Mouse (Mus musculus): ENCODE data around the gene Nudcd2. TPM values are rescaled to one million over a fixed set of nuclear protein-coding genes. Genes with fewer than 3 reads are reported as not detected.

Gene Nudcd2
- total RNA-seq, 2 experiments from 2014 or later = 28.7 to 34.3 TPM

DNA sequence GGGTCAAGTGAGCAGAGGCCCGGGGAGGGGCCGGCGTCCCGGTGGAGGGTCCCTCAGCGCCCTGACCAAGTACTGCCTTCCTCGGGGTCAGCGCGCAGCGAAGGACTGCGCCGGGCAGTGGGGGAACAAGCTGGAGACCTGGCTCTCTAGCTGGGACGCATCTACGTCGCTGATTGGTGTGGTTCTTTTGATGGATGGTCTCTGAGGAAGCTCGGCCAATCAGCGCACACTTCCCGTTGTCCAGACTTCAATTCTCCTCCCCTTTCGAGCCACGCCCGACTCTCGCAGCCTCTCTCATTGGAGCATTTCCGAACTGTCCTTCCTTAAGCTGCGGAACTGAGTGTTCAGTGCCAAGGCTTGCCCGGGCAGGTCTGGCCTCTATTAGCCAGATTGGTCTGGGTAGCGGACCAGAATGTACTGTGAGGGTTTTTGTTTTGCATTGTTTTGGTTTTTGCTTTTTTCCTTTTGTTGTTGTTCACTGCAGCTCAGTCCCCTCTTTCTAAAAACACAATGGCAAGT, 21.7 kb downstream of the Nudcd2 start, which contains the start of gene Ccng1:
TSS of gene Ccng1 (minus strand) at position 203 of the 519 bp plus-strand sequence.
- peak; percentile 93 to 96 for DNase-seq

DNA sequence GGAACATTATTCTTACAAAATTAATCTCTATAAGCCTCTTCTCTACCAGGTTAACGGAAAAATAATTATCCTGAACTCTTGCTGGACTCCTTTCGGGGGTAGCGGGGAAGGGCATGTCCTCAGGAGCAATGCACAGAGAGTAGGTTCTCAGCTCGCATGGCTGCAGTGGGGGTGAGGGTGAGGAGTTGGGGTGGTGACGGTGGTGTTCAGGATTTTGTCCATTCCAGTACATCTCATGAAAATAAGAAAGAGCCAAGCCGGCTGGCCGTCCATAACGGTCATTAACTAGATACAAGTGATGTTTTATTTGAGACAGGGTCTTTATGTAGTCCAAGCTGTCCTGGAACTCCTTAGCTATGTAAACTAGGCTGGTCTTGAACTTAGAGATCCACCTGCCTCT, 22.5 kb downstream of the Nudcd2 start:
- no peak for DNase-seq

DNA sequence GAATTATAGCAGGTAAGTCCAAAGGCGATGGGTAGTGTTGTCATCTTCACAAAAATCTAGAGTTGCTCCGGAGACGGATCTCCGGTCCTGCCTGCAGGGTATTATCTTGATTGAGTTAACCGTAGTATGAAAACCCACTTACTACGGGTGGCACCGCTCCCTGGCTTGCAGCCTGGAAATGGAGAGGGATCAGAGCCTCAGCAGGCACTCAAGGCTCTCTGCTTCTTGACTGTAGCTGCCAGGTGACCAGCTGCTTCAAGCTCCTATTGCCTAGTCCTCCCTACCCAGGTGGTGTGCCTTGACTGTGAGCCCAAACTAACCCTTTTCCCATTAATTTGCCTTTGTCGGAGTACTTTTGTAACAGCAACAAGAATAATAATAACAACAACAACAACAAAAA, 26.4 kb downstream of the Nudcd2 start:
- DNase-seq = no peak

DNA sequence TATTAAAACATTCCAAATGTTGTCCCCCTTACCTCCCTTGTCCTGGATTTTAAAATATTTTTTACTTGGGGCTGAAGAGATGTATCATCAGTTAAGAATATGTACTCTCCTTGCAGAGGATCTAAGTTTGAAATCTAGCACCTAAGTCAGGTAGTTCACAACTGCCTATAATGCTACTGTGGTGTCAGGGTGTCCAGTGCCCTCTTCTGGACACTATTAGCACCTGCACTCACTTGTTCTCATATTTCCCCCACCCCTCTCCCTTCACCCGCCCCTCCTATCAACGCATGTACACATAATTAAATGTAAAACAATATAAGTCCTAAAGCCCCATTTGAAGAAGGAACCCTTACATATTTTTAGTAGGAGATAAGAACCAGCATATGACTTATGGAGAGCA, 29.9 kb downstream of the Nudcd2 start:
- peak in 1 of 2 experiments; percentile 26 for DNase-seq

DNA sequence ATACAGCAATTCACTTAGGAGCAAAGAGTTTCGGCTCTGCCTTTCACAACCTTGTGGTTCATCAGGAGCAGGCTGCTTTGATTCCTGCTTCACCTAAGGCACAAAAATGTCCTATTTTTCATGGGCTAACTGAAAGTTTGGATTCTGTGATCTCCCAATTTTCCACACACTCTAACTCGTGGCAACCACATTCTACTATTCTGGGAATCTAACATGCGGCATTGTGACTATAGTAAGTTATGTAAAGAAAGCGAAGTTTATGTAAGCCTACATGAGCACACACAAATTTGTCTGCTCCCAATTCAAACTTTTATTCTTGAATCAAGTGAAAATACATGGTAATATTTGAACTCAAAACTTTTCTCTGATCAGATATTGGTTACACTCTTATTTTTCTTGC, 31.2 kb downstream of the Nudcd2 start:
- no peak for DNase-seq

DNA sequence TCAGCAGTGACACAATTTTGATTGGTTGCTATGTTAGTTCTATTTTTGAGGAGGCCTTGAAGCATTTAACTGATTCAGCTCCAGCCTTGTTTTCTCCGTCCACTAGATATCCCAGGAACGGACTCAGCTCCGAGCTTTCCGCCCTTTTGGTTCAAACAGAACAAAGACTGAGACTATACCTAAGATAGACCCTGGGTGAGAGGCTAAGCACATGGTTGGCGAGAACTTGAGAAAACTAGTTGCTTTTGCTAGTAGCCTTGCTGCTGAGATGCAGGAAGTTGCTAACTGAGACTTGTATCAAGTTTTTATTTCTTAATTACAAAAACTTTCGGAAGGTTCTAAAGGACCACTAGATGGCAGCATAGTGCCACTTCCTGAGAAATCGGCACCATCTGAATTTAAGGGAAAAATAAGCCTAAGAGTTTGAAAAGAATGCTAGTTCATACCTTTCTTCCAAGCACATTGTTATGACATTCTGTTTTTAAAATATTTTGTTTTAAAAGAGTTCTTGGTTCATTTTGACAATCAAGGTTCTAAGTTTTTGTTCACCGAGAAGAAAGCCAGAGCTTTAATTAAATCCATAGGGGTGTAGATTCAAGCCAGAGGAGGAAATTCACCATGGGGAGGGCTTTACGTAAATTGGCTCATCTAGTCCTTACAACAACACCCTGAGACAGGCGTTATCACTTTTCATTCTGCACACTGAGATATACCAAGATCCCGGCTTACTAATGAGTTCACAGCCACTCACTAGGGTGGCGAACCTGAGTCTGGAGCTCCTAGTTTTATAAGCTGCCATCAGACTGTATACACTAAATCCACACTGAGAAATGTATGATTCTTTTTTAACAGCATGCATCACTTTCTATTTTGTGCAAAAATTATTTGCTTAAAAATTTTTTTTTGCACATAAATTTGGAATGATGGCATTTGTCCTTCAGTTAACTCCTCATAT, 42.1 kb downstream of the Nudcd2 start:
- DNase-seq = peak in 1 of 2 experiments; percentile 16

DNA sequence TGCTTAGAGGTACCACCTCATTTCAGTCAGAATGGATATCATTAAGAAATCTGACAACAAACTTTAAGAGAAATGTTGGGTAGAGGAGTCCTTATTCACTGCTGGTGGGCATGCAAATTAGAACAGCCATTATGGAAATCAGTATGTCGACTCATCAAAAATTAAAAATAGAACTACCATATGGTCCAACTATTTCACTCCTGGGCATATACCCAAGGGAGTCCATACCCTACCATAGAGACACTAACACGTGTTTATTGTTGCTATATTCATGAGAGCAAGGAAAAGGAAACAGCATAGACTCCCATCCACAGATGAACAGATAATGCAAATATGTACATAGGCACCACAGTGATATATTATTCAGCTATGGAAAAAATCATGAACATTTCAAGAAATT, 48.4 kb downstream of the Nudcd2 start:
- no peak for DNase-seq

DNA sequence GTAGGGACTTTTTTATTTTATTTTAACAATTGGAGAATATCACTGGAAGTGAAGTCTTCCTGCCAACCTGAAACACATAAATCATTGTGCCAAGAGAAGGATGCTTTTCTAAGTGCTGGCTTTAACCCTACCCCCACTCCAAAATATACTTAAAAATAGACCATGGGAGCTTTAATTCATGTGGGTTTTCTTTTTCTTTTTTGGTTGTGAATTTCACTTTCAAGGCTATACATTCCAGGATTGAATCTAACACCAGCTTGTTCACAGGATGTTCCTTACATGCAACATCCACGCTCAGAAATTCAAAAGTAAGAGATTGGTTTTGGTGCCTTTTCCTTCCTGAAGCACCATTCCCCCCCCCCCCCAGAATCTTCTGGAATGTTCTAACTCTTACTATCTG, 49.9 kb downstream of the Nudcd2 start:
- DNase-seq = no peak

DNA sequence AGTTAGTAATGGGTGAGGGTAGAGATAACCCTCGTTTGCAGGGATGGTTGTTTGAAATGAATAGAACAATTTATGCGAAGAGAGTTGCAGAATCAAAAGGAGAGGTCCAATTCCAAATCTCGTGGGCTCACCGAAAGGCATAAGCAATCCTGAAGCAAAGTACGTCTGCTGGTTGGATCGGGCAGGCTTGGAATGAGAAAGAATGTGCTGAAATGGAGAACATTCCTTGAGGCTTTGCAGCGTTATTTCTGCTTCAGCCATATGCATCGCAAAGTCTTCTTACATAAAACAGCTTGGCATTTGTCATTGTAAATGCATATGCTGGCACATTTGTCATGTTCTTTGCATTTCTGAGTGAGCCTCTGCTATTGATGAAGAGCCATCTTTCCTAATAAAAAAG, 50.9 kb downstream of the Nudcd2 start:
- DNase-seq = no peak

DNA sequence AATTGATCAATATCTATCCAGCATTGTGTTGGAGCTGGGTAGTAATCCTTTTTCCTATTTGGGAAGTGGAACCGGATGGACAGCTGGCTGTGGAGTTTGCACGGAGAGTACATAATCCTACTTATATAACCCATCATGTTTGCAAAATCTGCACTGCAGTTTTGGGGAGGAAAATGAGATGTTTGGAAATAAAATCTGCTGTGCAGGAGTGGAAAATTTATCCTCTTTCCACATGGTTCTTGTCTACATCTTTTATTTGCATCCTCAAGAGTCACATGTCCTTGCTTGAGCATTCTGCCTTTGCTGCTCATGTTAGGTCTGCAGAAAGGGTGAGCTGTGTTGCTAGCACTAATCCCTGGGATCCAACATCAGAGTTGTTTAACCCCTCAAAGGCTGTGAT, 53.4 kb downstream of the Nudcd2 start:
- no peak for DNase-seq

Other genes starting within 250 kb of the Nudcd2 start
- gene Mat2b, start 38.5 kb upstream of the Nudcd2 start, total RNA-seq (2021) = 10 to 100 TPM; 77.8 to 98.7 TPM
- gene Hmmr, start 245 bp upstream of the Nudcd2 start, total RNA-seq (2021) = 1 to 10 TPM; 2.4 to 2.5 TPM
- gene Ccng1, start 21.6 kb downstream of the Nudcd2 start, total RNA-seq (2021) = 10 to 100 TPM; 59.9 to 70.3 TPM

Data from adrenal gland, postnatal 36 days (tissue).